Mouse (Mus musculus): ENCODE results near the gene Lrch1. TPM values are rescaled to one million over a fixed set of nuclear protein-coding genes. Genes with fewer than 3 reads are reported as not detected.

The Lrch1 gene
- polyA plus RNA-seq, 1 experiment from 2014 or later = 18.3 TPM

DNA sequence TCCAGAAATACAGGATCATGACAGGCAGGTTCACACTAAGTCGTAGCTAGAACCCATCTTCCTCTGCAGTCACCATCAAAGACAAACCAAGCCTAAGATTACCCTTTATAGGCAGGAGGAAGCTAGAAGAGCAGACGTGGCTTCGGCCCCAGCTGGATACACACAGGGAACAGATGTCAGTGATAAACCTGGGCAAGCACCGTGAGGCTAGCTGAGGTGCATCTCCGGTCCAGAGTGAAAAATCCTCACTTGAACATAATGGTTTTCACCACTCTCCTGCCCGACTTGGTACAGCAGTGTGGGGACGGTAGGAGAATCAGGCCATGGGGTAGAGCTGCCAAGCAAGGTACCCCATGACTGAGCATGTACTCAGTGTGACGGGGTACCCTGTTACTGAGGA lies 38.7 kb downstream of the Lrch1 start:
- Histone ChIP-seq H3K4me3 (ENCODE audit: low read length) (no peak overlapping the region), H3K27me3 (ENCODE audit: control insufficient read depth, insufficient read depth, low read depth, low read length) (no peaks in the 10 kb centered on the region), H3K9me3 (ENCODE audit: control insufficient read depth, low read length) (no peaks in the 10 kb centered on the region), H3K4me2 (ENCODE audit: low read depth, low read length) (no peak overlapping the region), H3K9ac (ENCODE audit: low read length) (no peak overlapping the region), H3K27ac (ENCODE audit: low read length) (no peak overlapping the region), H3K36me3 (ENCODE audit: control insufficient read depth, insufficient read depth, low read length) (no peaks in the 10 kb centered on the region), H3K4me1 (replicated peaks; ENCODE audit: control insufficient read depth, insufficient read depth, low read length) (peaks cover 30% of the 10 kb centered on the region)
- no peak for ATAC-seq (ENCODE audit: low read depth)
- 74% methylated on average over 8 of the region's 8 CpGs for WGBS

- Histone ChIP-seq H3K36me3 (ENCODE audit: control insufficient read depth, insufficient read depth, low read length) (no peaks in the 10 kb centered on the region), H3K9ac (ENCODE audit: low read length) (no peak overlapping the region), H3K9me3 (ENCODE audit: control insufficient read depth, low read length) (no peaks in the 10 kb centered on the region), H3K4me1 (replicated peaks; ENCODE audit: control insufficient read depth, insufficient read depth, low read length) (peaks cover 25% of the 10 kb centered on the region), H3K27ac (ENCODE audit: low read length) (no peak overlapping the region), H3K27me3 (ENCODE audit: control insufficient read depth, insufficient read depth, low read depth, low read length) (no peaks in the 10 kb centered on the region), H3K4me3 (ENCODE audit: low read length) (no peak overlapping the region), H3K4me2 (ENCODE audit: low read depth, low read length) (no peak overlapping the region)
- 92% methylated on average over 5 of the region's 6 CpGs for WGBS
- ATAC-seq (ENCODE audit: low read depth) = no peak
Measured at GRCm38 (mm10) chr14:74908250-74908649, 39.4 kb downstream of the Lrch1 start.

DNA sequence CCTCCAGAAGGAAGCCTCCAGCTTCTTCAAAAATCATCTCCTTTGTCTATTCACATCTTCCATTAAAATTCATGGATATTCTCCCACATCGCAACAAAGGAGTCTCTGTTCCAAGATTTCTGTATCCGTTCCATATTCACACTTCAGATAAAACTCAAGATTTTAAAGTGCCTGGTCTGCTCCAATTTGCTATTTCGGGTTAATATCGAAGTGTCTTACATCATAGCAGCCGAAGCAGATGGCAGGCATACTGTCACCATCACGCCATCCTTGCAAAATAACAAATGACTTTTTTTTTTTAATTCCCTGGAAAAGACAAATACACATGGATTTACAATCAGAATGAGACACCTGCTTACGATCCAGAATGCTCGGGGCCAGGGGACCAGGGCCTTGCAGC lies 40.0 kb downstream of the Lrch1 start:
- Histone ChIP-seq H3K4me1 (replicated peaks; ENCODE audit: control insufficient read depth, insufficient read depth, low read length) (peaks cover 24% of the 10 kb centered on the region), H3K4me2 (ENCODE audit: low read depth, low read length) (no peak overlapping the region), H3K4me3 (ENCODE audit: low read length) (no peak overlapping the region), H3K9me3 (ENCODE audit: control insufficient read depth, low read length) (no peaks in the 10 kb centered on the region), H3K36me3 (ENCODE audit: control insufficient read depth, insufficient read depth, low read length) (no peaks in the 10 kb centered on the region), H3K27me3 (ENCODE audit: control insufficient read depth, insufficient read depth, low read depth, low read length) (no peaks in the 10 kb centered on the region), H3K27ac (ENCODE audit: low read length) (no peak overlapping the region), H3K9ac (ENCODE audit: low read length) (no peak overlapping the region)
- 79% methylated on average over 8 of the region's 8 CpGs for WGBS
- no peak for ATAC-seq (ENCODE audit: low read depth)

- H3K4me1 ChIP-seq (replicated peaks; ENCODE audit: control insufficient read depth, insufficient read depth, low read length) = peaks cover 22% of the 10 kb centered on the region
- H3K9me3 ChIP-seq (ENCODE audit: control insufficient read depth, low read length) = no peaks in the 10 kb centered on the region
- no peak overlapping the region for H3K27ac ChIP-seq (ENCODE audit: low read length)
- no peak for ATAC-seq (ENCODE audit: low read depth)
- WGBS = 40% methylated on average over 3 of the region's 3 CpGs
- no peaks in the 10 kb centered on the region for H3K36me3 ChIP-seq (ENCODE audit: control insufficient read depth, insufficient read depth, low read length)
- H3K27me3 ChIP-seq (ENCODE audit: control insufficient read depth, insufficient read depth, low read depth, low read length) = no peaks in the 10 kb centered on the region
- H3K9ac ChIP-seq (ENCODE audit: low read length) = no peak overlapping the region
- no peak overlapping the region for H3K4me3 ChIP-seq (ENCODE audit: low read length)
- H3K4me2 ChIP-seq (ENCODE audit: low read depth, low read length) = no peak overlapping the region
Measured at GRCm38 (mm10) chr14:74905990-74906389, 41.7 kb downstream of the Lrch1 start.

DNA sequence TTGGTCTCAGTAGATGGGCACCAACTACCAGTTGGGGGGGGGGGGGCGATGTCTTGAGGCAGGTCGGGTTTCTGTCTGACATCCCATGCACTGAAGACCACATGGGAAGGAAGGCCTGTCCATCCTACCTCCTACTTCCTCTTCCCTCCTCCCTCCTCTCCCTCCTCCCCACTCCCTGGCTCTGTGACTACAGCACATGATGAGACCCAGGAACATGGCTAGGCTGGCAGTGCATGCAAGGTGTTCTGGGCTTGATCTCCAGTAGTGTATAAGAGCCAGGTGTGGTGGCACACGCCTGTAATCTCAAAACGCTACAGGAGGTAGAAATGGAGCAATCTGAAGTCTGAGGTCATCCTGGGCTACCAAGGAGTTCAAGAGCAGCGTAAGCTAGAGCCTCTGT lies 43.2 kb downstream of the Lrch1 start:
- no peak for ATAC-seq (ENCODE audit: low read depth)
- H3K4me1 ChIP-seq (replicated peaks; ENCODE audit: control insufficient read depth, insufficient read depth, low read length) = peaks cover 25% of the 10 kb centered on the region
- no peak overlapping the region for H3K4me2 ChIP-seq (ENCODE audit: low read depth, low read length)
- H3K9ac ChIP-seq (ENCODE audit: low read length) = no peak overlapping the region
- H3K9me3 ChIP-seq (ENCODE audit: control insufficient read depth, low read length) = no peaks in the 10 kb centered on the region
- no peak overlapping the region for H3K27ac ChIP-seq (ENCODE audit: low read length)
- WGBS = 88% methylated on average over 5 of the region's 5 CpGs
- no peaks in the 10 kb centered on the region for H3K27me3 ChIP-seq (ENCODE audit: control insufficient read depth, insufficient read depth, low read depth, low read length)
- no peak overlapping the region for H3K4me3 ChIP-seq (ENCODE audit: low read length)
- H3K36me3 ChIP-seq (ENCODE audit: control insufficient read depth, insufficient read depth, low read length) = no peaks in the 10 kb centered on the region

GRCm38 (mm10) chr14:74903047-74903446 lies 44.6 kb downstream of the Lrch1 start:
- Histone ChIP-seq H3K27ac (ENCODE audit: low read length) (no peak overlapping the region), H3K9ac (ENCODE audit: low read length) (no peak overlapping the region), H3K27me3 (ENCODE audit: control insufficient read depth, insufficient read depth, low read depth, low read length) (no peaks in the 10 kb centered on the region), H3K36me3 (ENCODE audit: control insufficient read depth, insufficient read depth, low read length) (no peaks in the 10 kb centered on the region), H3K4me2 (ENCODE audit: low read depth, low read length) (no peak overlapping the region), H3K4me1 (replicated peaks; ENCODE audit: control insufficient read depth, insufficient read depth, low read length) (peaks cover 29% of the 10 kb centered on the region), H3K4me3 (ENCODE audit: low read length) (no peak overlapping the region), H3K9me3 (ENCODE audit: control insufficient read depth, low read length) (no peaks in the 10 kb centered on the region)
- ATAC-seq (ENCODE audit: low read depth) = no peak
- 76% methylated on average over 4 of the region's 4 CpGs for WGBS

DNA sequence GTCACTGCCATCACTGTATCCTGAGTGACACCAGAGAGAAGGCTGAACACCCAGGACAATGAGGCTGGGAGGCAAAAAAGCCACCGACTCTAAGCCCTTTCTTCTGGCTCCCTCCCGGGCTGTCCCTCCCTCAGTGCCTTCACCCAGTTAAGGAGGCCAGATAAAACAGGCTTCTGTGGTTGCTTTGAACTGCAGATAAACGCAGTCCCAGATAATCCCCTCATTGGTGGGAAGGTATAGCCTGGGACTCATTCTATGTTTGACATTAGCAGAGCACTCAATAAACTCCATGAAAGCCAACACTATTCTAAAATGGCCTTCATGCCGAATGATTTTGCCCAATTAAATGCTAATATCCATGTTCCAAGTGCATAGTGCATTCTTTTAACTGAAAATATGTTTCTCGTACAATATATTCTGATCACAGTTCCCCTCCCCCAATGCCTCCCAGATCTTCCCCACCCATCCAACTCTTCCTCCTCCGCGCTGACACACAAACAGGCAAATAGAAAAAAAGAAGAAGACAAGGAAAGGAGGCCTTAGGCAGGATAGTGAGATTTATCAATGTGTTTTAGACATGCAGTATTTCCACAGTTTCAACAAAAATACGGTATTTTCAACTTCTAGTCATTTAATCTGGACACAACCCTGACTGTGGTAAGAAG lies 46.8 kb downstream of the Lrch1 start:
- ATAC-seq (ENCODE audit: low read depth) = 0 out of 2 replicates have a peak, but pooled peaks have one; percentile 13
- 66% methylated on average over 8 of the region's 8 CpGs for WGBS

DNA sequence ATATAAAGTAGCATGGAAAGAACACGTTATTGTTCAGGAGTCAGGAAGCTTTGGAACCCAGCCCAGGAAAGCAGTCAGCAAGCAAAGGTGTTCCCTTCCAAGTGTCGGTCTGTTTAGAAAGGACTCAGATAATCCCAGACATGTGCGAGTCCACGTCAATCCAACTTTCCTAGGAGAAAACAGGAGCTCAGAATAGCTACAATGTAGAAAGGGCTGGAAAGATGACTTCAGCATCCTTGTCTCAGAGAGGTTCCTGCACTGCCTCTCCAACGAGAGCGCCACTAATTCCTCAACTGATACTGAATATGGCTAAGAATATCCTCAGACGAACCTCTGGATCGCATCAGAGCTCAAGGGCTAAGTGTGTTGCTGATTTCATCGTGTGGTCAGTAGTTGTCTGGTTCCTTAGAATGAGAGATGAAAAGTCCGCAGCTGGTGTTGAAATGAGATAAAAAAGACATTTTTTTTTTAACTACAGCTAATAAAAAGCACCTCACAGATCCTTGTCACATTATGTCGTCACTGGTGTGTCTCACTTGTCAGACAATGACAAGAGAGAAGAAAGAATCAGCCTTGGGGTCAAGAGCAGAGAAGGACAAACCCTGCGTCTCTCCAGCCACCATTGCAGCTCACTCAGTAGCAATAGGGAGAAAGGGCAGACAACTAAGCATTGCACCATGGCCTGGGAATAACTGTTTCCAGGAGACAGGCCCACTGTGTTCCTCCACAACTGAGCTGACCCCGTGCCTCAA lies 47.5 kb downstream of the Lrch1 start:
- Histone ChIP-seq H3K9ac (ENCODE audit: low read length) (no peak overlapping the region), H3K4me3 (ENCODE audit: low read length) (no peak overlapping the region), H3K36me3 (ENCODE audit: control insufficient read depth, insufficient read depth, low read length) (no peaks in the 10 kb centered on the region), H3K9me3 (ENCODE audit: control insufficient read depth, low read length) (no peaks in the 10 kb centered on the region), H3K27ac (ENCODE audit: low read length) (no peak overlapping the region), H3K27me3 (ENCODE audit: control insufficient read depth, insufficient read depth, low read depth, low read length) (no peaks in the 10 kb centered on the region), H3K4me1 (replicated peaks; ENCODE audit: control insufficient read depth, insufficient read depth, low read length) (peaks cover 15% of the 10 kb centered on the region), H3K4me2 (ENCODE audit: low read depth, low read length) (no peak overlapping the region)
- ATAC-seq (ENCODE audit: low read depth) = peak; percentile 66; the same call in 1 of the 2 replicates
- WGBS = 41% methylated on average over 13 of the region's 13 CpGs

More for the DNA sequence above, 46.8 kb downstream of the Lrch1 start:
- Histone ChIP-seq H3K4me3 (ENCODE audit: low read length) (no peak overlapping the region), H3K4me1 (replicated peaks; ENCODE audit: control insufficient read depth, insufficient read depth, low read length) (peaks cover 19% of the 10 kb centered on the region), H3K9ac (ENCODE audit: low read length) (no peak overlapping the region), H3K27me3 (ENCODE audit: control insufficient read depth, insufficient read depth, low read depth, low read length) (no peaks in the 10 kb centered on the region), H3K9me3 (ENCODE audit: control insufficient read depth, low read length) (no peaks in the 10 kb centered on the region), H3K27ac (ENCODE audit: low read length) (no peak overlapping the region), H3K36me3 (ENCODE audit: control insufficient read depth, insufficient read depth, low read length) (no peaks in the 10 kb centered on the region), H3K4me2 (ENCODE audit: low read depth, low read length) (no peak overlapping the region)

DNA sequence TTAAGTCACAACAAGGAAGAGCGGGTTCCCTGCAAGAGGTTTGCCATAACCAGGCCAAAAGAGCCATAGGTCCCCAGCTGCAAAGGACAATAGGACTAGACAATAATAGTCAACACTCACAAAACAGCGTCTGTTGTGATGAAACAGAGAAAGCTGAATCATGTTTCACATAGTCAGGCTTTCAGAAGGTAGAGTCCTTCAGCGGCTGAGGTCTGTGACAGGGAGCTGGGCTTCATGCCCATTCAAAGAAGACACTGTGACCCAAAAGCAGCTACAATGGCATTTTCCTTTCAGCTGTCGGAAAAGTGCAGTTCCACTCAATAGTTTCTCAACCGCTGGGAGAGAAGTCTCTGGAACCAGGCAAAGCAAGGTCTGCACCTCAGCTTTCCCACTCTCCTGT lies 48.7 kb downstream of the Lrch1 start:
- no peaks in the 10 kb centered on the region for H3K27me3 ChIP-seq (ENCODE audit: control insufficient read depth, insufficient read depth, low read depth, low read length)
- peaks cover 15% of the 10 kb centered on the region for H3K4me1 ChIP-seq (replicated peaks; ENCODE audit: control insufficient read depth, insufficient read depth, low read length)
- no peak overlapping the region for H3K9ac ChIP-seq (ENCODE audit: low read length)
- WGBS = 80% methylated on average over 5 of the region's 5 CpGs
- ATAC-seq (ENCODE audit: low read depth) = no peak
- no peak overlapping the region for H3K4me3 ChIP-seq (ENCODE audit: low read length)
- no peak overlapping the region for H3K4me2 ChIP-seq (ENCODE audit: low read depth, low read length)
- no peaks in the 10 kb centered on the region for H3K9me3 ChIP-seq (ENCODE audit: control insufficient read depth, low read length)
- no peaks in the 10 kb centered on the region for H3K36me3 ChIP-seq (ENCODE audit: control insufficient read depth, insufficient read depth, low read length)
- no peak overlapping the region for H3K27ac ChIP-seq (ENCODE audit: low read length)

Measured in lung, embryonic 16.5 days (tissue).